Mouse (Mus musculus) yolk sac, embryonic 10.5 days (tissue): ENCODE measurements around the gene Mcm3.
A peak's percentile ranks its signal among the peaks of the same experiment; 100 is the strongest.

ENCODE experiments used
- DNase-seq: peaks from one replicate; pipeline ENCODE4 v3.0.0-alpha.2; 2017; ENCODE audit warnings: low spot score

The Mcm3 gene

GRCm38 (mm10) chr1:20819771-20820605 lies at the start of gene Mcm3:
TSS of gene Mcm3 (minus strand) at chr1:20820312.
- DNase-seq, result peak; percentile 95

DNA sequence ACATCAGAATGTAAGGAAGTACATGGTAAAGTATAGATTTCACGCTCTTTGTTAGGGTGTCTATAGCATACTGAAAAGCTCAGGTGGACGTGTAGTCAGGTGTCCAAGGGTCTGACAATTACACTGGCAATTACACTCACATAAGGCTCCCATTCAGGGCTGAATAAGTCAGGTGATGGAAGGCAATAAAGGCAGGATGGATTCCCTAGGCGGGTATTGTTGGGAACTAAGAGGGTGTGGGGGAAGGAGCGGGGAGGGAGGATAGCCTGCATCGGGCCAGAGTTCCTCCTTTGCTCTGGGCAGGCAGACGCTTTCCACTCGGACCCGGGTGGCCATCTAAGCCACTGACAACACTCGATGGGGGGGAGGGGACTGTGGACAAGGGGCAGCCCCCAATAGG lies 47.9 kb upstream of the Mcm3 start:
- no peak for DNase-seq

GRCm38 (mm10) chr1:20867241-20867902 lies 47.3 kb upstream of the Mcm3 start:
- no peak for DNase-seq

DNA sequence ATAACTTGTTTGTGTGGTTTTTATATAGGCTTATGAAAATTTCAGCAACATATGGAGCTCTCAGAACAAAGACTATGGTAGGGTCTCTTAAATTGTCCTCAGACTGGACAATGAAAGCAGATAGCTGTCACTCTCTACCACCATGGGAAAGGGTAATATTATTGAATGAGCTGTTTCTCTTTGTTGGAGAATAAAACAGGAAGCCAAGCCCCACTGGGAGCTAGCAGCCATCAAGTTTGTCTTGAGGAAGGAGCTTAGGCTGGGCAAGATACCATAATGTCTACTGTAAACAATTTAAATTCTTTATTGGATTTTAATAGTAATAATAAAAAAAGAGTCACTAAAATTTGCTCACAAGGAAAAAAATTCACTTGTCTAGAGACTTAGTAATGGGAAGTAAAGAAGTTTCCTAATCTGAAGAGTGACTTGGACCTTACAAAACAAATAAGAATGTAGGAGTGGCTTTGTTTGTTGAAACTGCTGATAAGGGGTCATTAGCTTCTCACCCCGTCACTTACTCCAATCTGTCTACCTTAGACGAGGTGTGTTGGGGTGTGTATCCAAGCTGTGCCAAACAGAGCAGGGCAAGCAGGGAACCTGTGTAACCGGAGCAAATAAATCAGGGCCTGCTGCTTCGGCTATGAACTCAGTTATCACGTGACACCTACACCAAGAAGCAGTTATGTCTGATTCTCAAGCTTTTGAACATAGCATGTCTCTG lies 43.5 kb upstream of the Mcm3 start:
- DNase-seq, result peak; percentile 35

DNA sequence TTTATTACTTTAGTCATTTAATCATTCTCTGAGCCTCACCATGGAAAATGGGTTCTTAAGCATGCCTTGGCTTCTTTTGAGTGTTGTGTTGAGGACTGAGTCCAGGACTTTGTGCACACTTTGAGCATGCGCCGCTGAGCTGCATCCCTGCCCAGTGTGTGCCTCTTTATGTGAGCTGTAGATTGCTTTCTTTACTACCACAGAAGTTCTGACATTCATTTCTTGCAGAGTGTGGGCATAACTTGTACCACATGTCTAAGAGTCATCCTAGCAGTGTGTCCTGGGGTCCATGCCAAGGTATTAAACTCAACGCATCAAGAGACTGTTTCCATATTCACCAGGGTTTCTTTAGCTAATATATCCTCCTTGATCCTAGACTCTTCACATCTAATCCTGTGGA lies 41.8 kb upstream of the Mcm3 start:
- DNase-seq, result no peak

- no peak for DNase-seq
Measured at GRCm38 (mm10) chr1:20860775-20861174, 40.7 kb upstream of the Mcm3 start.

DNA sequence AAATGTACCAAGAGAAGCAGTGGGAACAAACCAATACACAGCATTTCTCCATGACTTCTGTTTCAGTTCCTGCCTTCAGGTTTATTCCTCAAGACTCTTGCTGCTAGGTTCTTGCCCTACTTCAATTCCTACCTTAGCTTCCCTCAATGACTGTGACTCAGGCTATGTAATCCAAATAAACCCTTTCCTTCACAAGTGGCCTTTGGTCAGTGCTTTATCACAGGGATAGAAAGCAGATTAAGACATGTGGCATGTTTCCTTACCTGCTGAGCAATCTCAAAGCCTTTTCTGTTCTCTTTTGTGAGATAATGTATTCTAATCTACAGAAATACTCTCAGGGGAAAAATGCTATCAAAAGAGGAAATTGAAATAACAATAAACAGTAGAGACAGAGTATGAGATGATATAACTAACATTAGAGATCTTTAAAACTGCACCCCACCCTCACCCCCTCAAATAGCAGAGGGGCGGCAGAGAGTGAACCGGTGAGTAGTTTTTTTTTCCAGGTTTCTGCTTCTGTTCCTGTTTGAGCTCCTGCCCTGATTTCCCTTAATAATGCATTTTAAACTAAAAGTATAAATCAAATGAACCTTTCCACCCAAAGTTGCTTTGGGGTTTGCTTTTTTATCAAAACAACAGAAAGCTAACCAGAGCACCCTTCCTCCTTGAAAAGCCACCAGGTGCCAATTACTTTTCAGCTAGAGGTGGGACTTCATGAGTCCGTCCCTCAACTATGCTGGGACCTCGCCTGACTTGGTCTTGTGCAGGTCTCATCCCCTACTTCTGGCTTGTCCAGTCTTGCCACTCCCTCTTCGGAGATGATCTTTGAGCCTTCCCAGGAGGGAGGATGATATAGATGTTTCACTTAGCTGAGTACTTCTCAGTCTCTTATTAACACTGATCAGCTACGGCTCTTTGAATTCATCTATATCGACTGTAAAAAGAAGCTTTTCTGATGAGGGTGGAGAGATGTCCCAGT lies 37.1 kb upstream of the Mcm3 start:
- no peak for DNase-seq

DNA sequence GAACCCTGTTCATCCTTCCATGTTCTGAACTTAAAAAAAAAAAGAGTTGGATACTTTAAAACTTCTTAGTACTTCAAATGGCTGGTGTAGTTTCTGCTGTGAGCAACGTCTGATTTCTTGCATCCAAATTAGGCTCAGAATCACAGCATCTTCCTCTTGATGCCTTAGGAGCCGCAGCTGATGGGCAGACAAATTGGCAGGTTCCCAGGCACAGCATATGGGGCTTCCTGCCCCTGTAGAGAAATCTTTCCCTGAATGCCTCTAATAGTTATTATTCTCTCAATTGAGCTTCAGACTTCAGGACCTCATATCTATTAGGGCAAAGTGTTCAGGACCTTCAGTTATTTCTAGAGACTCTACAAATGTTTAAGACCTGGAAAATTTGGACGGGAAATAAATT lies 19.8 kb upstream of the Mcm3 start:
- no peak for DNase-seq

DNA sequence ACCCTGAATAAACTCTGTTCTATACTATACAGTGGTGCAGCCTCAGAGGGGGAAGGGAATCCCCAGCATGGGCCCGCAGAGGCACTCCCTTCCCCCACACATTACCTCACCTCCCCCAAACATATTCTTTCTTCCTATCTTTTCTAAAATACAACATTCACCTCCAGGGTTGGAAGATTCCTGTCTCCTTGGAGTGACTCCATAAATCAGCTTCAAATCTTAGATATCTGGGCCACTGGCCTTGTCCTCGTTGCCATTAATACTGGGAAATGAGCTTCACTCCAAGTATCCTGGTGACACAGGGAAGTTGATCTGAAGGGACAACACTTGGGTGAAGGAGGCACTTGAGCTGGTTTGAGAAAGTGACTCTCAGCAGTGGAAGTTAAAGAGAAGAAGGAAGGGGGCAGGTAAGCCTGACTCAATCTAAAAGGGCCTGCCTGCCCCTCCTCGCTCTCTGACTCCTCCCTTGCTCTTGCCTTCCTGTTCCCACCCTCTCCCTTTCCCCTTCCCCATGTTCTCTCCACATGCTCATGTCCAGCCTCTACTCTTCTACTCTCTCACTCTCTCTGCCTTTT lies 16.5 kb upstream of the Mcm3 start:
- no peak for DNase-seq

DNA sequence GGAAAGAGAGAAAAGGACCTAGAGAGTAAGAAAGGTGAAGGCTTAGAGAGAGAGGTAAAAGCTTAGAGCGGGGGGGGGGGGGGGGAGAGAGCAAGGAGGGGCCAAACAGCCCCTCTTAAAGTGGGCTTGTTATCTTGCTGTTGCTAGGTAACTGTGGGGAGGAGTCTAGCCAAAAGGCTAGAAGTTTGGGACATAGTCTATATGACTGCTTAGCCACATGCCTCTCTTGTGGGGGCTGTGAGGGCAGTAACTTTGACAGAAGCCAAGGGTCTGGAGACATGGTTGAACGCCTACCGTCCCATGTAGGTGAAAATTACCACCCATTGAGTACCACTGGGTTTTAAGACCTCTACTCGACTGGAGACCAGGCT lies 13.0 kb upstream of the Mcm3 start:
- no peak for DNase-seq

- DNase-seq, result no peak
Measured at GRCm38 (mm10) chr1:20832473-20833140, 12.5 kb upstream of the Mcm3 start.

DNA sequence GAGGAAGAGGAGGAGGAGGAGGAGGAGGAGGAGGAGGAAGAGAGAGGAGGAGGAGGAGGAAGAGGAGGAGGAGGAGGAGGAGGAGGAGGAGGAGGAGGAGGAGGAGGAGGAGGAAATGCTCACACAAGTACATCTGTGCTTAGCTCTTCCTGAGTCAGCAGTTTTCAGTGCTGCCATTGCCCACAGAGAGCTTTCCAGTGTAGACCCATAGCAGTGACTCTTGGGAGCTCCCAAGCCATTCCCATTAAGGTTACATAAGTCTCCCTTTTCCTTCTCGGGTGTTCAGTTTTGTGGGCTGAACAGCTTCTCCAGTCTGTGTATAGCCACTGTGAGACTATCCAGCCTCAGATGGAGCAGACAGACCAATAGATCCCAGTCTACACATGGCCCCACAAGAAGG lies 10.4 kb upstream of the Mcm3 start:
- no peak for DNase-seq

DNA sequence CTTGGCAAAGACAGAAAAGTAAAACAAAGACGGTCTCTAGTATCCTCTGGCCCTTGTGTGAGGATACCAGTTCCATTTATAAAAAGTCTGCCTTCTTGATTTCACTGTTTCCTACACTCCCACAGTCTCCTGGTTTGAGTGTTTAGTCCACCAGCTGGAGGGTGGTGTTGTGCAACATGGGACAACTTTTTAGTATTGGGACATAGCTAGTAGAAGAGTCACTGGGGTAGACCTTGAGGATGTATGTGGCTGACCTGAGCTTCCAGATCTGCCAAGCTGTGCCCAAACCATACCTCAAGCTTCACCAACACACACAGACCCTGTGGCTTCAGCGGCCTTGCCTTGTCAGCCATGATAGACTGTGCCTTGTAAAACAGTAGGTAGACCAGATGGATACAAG lies 7.9 kb upstream of the Mcm3 start:
- no peak for DNase-seq

DNA sequence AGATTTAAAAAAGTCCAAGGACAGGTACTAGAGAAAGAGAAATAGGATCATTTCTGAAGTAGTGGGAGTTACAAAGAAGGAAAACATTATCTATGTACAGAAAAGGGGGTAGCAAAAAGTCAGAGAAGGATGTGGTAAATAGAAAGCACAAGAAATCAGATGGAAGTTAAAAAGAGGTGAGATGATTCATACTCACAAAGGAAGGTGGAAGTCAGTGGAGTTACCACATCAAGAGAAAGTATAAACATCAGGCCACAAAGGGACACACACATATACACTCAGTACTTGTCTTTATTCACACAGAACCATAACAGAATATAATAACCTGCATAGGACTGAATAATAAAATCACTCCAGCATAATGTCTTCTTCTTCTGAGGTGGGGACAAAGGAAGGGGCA lies 4.9 kb upstream of the Mcm3 start:
- DNase-seq, result no peak

DNA sequence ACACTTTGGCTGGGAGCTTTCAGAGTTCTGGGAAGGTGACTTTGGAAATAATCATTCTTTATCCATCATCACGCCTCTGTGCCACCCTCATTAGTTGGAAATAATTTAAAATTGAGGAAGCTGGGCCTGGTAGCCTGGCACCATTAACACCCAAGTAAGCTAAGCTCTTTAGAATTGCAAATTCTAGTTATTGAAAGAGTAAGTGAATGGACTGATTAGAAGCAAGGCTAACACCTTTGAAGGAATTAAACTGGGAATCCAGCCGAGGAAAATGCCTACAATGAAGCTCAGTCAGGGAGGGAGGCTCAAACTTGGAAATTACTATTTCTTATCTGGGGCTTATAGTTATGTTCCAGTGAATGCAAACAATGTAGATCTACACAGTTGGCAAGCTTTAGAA lies 3.8 kb upstream of the Mcm3 start:
- no peak for DNase-seq

DNA sequence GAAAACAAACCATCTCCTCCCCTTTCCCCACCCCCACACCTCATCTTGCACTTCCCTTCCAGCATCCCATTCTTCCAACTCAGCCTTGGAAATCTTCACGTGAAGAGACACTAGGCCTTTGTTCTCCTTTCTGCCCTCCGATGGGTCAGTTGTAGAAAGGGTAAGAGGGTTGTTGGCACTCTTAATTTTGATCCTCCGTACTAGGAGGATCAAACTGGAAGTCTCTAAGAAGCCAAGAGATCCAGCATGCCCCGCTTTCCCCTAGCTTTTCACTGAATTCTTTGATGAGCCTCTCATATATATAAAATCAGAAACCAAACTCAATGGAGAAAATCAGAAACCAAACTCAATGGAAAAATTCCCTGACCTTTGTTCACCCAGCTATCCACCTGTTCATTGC lies 3.4 kb upstream of the Mcm3 start:
- DNase-seq, result no peak

DNA sequence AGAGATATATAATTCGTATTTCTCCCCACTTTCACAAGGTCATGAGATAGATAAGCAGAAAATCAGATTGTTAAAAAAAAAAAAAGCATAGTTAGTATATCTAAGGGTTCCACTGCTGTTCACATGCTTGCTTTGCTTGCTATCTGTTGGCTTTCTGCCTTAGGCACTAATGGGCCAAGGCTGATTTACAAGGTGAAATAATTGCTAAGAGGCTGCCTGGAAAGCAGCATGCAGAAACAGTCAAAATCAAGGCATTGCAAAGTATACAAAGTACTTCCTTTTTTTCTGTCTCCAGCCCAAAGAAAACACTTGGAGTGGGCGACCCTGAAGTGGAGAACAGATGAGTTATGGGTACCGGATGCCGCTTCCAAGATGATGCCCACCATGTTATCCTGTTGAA lies 847 bp upstream of the Mcm3 start:
- DNase-seq, result no peak

DNA sequence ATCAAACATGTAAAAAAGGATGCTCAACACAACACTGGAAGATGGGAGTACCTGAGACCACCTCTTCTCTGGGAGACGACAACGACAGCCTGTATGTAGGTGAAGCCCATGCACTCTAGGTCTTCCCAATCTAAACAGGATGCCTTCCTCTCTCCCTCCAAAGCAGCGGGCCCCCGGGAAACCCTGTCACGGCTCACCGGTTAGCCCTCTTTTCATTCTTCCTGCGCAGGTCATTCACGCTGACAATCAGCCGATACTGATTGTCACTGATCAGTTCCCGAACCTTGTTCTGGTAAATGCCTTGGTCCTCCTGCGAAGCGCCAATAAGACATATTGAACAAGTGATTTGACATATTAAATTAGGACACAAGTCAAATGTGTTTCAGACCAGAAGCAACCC lies 2.5 kb downstream of the Mcm3 start:
- DNase-seq, result no peak

DNA sequence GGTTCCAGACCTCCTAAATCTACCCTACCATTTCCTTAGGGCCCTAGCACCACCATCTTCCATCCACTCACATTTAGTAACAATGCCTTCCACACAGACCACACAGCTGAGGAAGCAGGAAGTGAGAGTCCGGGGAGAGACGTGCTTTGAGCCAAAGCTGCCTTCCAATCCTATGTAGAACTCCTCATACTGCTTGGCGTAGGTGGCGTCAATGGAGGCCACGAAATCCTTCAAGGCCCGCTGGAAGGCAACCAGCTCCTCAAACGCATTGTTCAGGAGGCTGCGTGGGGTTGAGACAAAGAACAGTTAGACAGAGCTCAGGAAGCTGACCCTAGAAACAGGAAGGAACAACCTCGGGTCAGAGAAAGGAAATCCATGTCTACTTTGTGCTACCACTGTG lies 2.9 kb downstream of the Mcm3 start:
- no peak for DNase-seq

DNA sequence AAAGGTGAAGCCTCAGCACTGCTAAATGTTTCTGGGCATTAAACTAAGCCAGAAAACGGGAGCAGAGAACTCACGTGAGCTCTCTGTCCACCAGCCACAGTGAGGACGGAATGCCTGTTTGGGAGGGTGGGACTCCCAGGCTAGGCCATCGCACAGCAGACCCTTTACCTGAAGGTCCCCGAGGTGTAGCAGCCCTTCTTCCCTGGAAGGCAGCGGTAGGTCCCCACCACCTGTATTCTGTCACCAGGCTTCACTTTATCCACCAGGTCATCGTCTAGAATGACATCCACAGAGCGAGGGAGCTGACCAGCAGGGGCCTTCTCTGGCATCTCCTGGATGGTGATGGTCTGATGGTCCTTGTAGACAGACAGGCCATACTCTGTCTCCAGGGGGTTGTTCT lies 5.6 kb downstream of the Mcm3 start:
- DNase-seq, result no peak

DNA sequence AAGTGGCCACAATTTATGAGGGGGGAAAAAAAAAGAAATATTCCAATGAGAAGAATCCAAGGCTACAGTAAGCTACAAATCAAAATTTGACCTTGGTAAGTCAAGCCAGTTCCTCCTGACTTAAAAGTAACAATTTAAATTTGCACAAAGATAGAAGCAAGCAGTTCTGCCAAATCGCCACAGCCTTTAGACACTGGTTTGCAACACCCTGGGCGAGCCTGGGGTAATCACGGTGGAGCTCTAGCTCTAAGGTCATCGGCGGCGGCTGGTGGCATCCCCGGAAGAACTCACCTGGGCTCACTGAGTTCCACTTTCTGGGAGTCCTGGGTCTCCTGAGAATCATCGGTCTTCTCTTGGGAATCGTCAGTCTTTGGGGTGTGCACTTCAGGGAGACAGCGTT lies 15.6 kb downstream of the Mcm3 start:
- DNase-seq, result no peak
